Mouse (Mus musculus) midbrain, embryonic 12.5 days (tissue): ENCODE measurements at regions not wholly inside any gene's neighbourhood (a gene's known extent, or its start where the extent isn't known, plus 50 kb on each side); places are given as distances from the start of the nearest gene placed in this dataset.
"Not testable (repeated sequence)": the region's sequence is repeated elsewhere in the genome, so short reads cannot be mapped to it uniquely, and the experiment has no call there.

Experiments
- ATAC-seq: fragments of 200-750 bp; cut with Nextera tagmentation; 2 replicates; pipeline ENCODE4 v1.8.0; 2017; ENCODE audit warnings: low read depth, moderate TSS enrichment, moderate library complexity; ENCODE audit not compliant: low FRiP score
- H3K27ac ChIP-seq: fragments of 300-500 bp; sonication (generic); replicated peaks from 2 replicates; pipeline ENCODE4 v1.5.1; 2016; ENCODE audit warnings: mild to moderate bottlenecking
- H3K27me3 ChIP-seq: fragments of 300-500 bp; sonication (generic); 2 replicates; pipeline ENCODE4 v1.6.1; 2016; ENCODE audit warnings: mild to moderate bottlenecking
- H3K36me3 ChIP-seq: fragments of 300-500 bp; sonication (generic); 2 replicates; pipeline ENCODE4 v1.6.1; 2016
- H3K4me1 ChIP-seq: fragments of 300-500 bp; sonication (generic); 2 replicates; pipeline ENCODE4 v1.6.1; 2016
- H3K4me2 ChIP-seq: fragments of 300-500 bp; sonication (generic); replicated peaks from 2 replicates; pipeline ENCODE4 v1.6.1; 2016; ENCODE audit warnings: mild to moderate bottlenecking, moderate library complexity
- H3K4me3 ChIP-seq: fragments of 300-500 bp; sonication (generic); 2 replicates; pipeline ENCODE4 v1.5.1; 2016; ENCODE audit warnings: mild to moderate bottlenecking
- H3K9ac ChIP-seq: fragments of 300-500 bp; sonication (generic); replicated peaks from 2 replicates; pipeline ENCODE4 v1.6.1; 2016; ENCODE audit warnings: mild to moderate bottlenecking, moderate library complexity
- H3K9me3 ChIP-seq: fragments of 300-500 bp; sonication (generic); 2 replicates; pipeline ENCODE4 v1.6.1; 2016; ENCODE audit warnings: mild to moderate bottlenecking
- WGBS: fragments of 180-500 bp; shearing (Covaris S2); methylation state at CpG from one replicate; pipeline ENCODE4 v1.1.7; 2016; 5-methylcytosine and 5-hydroxymethylcytosine counted together

- no peak overlapping the region for H3K4me3 ChIP-seq
- ATAC-seq = no peak
- WGBS = 91% methylated on average over 3 of the region's 3 CpGs
- H3K27ac ChIP-seq = no peak overlapping the region
- H3K4me1 ChIP-seq = no peaks in the 10 kb centered on the region
- H3K9me3 ChIP-seq = no peaks in the 10 kb centered on the region
- no peak overlapping the region for H3K4me2 ChIP-seq
- H3K27me3 ChIP-seq = no peaks in the 10 kb centered on the region
- H3K9ac ChIP-seq = no peak overlapping the region
- no peaks in the 10 kb centered on the region for H3K36me3 ChIP-seq
Measured at GRCm38 (mm10) chr3:8142190-8142589, 1467.7 kb downstream of the Zfp704 start.

GRCm38 (mm10) chr3:8141664-8142084 is 1468.2 kb downstream of the Zfp704 start:
- Histone ChIP-seq H3K9me3 (no peaks in the 10 kb centered on the region), H3K9ac (no peak overlapping the region), H3K36me3 (no peaks in the 10 kb centered on the region), H3K27ac (no peak overlapping the region), H3K4me1 (no peaks in the 10 kb centered on the region), H3K4me2 (no peak overlapping the region), H3K4me3 (no peak overlapping the region), H3K27me3 (no peaks in the 10 kb centered on the region)
- WGBS = 76% methylated on average over 2 of the region's 2 CpGs
- ATAC-seq = peak; percentile 44; the same call in 1 of the 2 replicates

GRCm38 (mm10) chr3:8123641-8124040 is 1486.2 kb downstream of the Zfp704 start:
- H3K9ac ChIP-seq, H3K27me3 ChIP-seq, H3K36me3 ChIP-seq, H3K9me3 ChIP-seq, H3K4me3 ChIP-seq, H3K4me2 ChIP-seq, ATAC-seq, H3K27ac ChIP-seq, H3K4me1 ChIP-seq: not testable (repeated sequence)
- WGBS = 50% methylated on average over 1 of the region's 1 CpGs

- H3K9me3 ChIP-seq = no peaks in the 10 kb centered on the region
- no peak overlapping the region for H3K27ac ChIP-seq
- H3K4me1 ChIP-seq = no peaks in the 10 kb centered on the region
- no peak overlapping the region for H3K4me3 ChIP-seq
- no peaks in the 10 kb centered on the region for H3K36me3 ChIP-seq
- 63% methylated on average over 3 of the region's 3 CpGs for WGBS
- no peak overlapping the region for H3K9ac ChIP-seq
- ATAC-seq = no peak
- no peak overlapping the region for H3K4me2 ChIP-seq
- H3K27me3 ChIP-seq = no peaks in the 10 kb centered on the region
Measured at GRCm38 (mm10) chr3:8123141-8123540, 1486.7 kb downstream of the Zfp704 start.

GRCm38 (mm10) chr3:8098291-8098690 is 1478.0 kb upstream of the 1700008P02Rik start:
- Histone ChIP-seq H3K36me3 (no peaks in the 10 kb centered on the region), H3K4me2 (no peak overlapping the region), H3K27me3 (no peaks in the 10 kb centered on the region), H3K9me3 (no peaks in the 10 kb centered on the region), H3K4me3 (no peak overlapping the region), H3K27ac (no peak overlapping the region), H3K4me1 (no peaks in the 10 kb centered on the region), H3K9ac (no peak overlapping the region)
- WGBS = 74% methylated on average over 1 of the region's 1 CpGs
- ATAC-seq = no peak

GRCm38 (mm10) chr3:8084749-8085148 is 1464.5 kb upstream of the 1700008P02Rik start:
- H3K4me2 ChIP-seq = no peak overlapping the region
- H3K36me3 ChIP-seq = no peaks in the 10 kb centered on the region

GRCm38 (mm10) chr3:8053711-8054110 is 1433.5 kb upstream of the 1700008P02Rik start:
- no peaks in the 10 kb centered on the region for H3K9me3 ChIP-seq
- H3K9ac ChIP-seq = no peak overlapping the region
- H3K36me3 ChIP-seq = no peaks in the 10 kb centered on the region
- H3K4me3 ChIP-seq = no peak overlapping the region
- H3K4me2 ChIP-seq = no peak overlapping the region
- no peak overlapping the region for H3K27ac ChIP-seq
- no peaks in the 10 kb centered on the region for H3K27me3 ChIP-seq
- no peaks in the 10 kb centered on the region for H3K4me1 ChIP-seq
- ATAC-seq = no peak

More at GRCm38 (mm10) chr3:8084749-8085148, 1464.5 kb upstream of the 1700008P02Rik start:
- Histone ChIP-seq H3K4me1 (no peaks in the 10 kb centered on the region), H3K9me3 (no peaks in the 10 kb centered on the region), H3K27ac (no peak overlapping the region), H3K4me3 (no peak overlapping the region), H3K27me3 (no peaks in the 10 kb centered on the region), H3K9ac (no peak overlapping the region)
- 69% methylated on average over 2 of the region's 2 CpGs for WGBS
- ATAC-seq = no peak

- H3K9me3 ChIP-seq = no peaks in the 10 kb centered on the region
- no peak overlapping the region for H3K27ac ChIP-seq
- no peaks in the 10 kb centered on the region for H3K36me3 ChIP-seq
- no peak overlapping the region for H3K4me3 ChIP-seq
- WGBS = 89% methylated on average over 4 of the region's 4 CpGs
- H3K9ac ChIP-seq = no peak overlapping the region
- no peaks in the 10 kb centered on the region for H3K4me1 ChIP-seq
- ATAC-seq = no peak
- H3K27me3 ChIP-seq = no peaks in the 10 kb centered on the region
- H3K4me2 ChIP-seq = no peak overlapping the region
Measured at GRCm38 (mm10) chr3:8051167-8051566, 1430.9 kb upstream of the 1700008P02Rik start.

GRCm38 (mm10) chr3:8049706-8050105 is 1429.5 kb upstream of the 1700008P02Rik start:
- H3K9me3 ChIP-seq = no peaks in the 10 kb centered on the region
- no peaks in the 10 kb centered on the region for H3K27me3 ChIP-seq
- no peak overlapping the region for H3K4me3 ChIP-seq
- H3K36me3 ChIP-seq = no peaks in the 10 kb centered on the region
- no peak overlapping the region for H3K4me2 ChIP-seq
- H3K27ac ChIP-seq = no peak overlapping the region
- ATAC-seq = 0 out of 2 replicates have a peak, but pooled peaks have one; percentile 30
- no peak overlapping the region for H3K9ac ChIP-seq
- 74% methylated on average over 1 of the region's 1 CpGs for WGBS
- H3K4me1 ChIP-seq = no peaks in the 10 kb centered on the region

- 64% methylated on average over 3 of the region's 3 CpGs for WGBS
- Histone ChIP-seq H3K4me3 (no peak overlapping the region), H3K36me3 (no peaks in the 10 kb centered on the region), H3K4me1 (no peaks in the 10 kb centered on the region), H3K9me3 (no peaks in the 10 kb centered on the region), H3K9ac (no peak overlapping the region), H3K27ac (no peak overlapping the region), H3K27me3 (no peaks in the 10 kb centered on the region), H3K4me2 (no peak overlapping the region)
- ATAC-seq = no peak
Measured at GRCm38 (mm10) chr3:8046348-8046747, 1426.1 kb upstream of the 1700008P02Rik start.

- H3K9ac ChIP-seq = no peak overlapping the region
- H3K4me3 ChIP-seq = no peak overlapping the region
- H3K36me3 ChIP-seq = no peaks in the 10 kb centered on the region
- H3K4me2 ChIP-seq = no peak overlapping the region
- 0 out of 2 replicates have a peak, but pooled peaks have one; percentile 42 for ATAC-seq
- H3K9me3 ChIP-seq = no peaks in the 10 kb centered on the region
- no peaks in the 10 kb centered on the region for H3K4me1 ChIP-seq
- 63% methylated on average over 1 of the region's 1 CpGs for WGBS
- H3K27ac ChIP-seq = no peak overlapping the region
- H3K27me3 ChIP-seq = no peaks in the 10 kb centered on the region
Measured at GRCm38 (mm10) chr3:8036697-8037096, 1416.5 kb upstream of the 1700008P02Rik start.

- Histone ChIP-seq H3K27me3 (no peaks in the 10 kb centered on the region), H3K4me1 (no peaks in the 10 kb centered on the region), H3K36me3 (no peaks in the 10 kb centered on the region), H3K4me2 (no peak overlapping the region), H3K9ac (no peak overlapping the region), H3K27ac (no peak overlapping the region), H3K4me3 (no peak overlapping the region), H3K9me3 (no peaks in the 10 kb centered on the region)
- WGBS = 82% methylated on average over 14 of the region's 14 CpGs
- ATAC-seq = no peak
Measured at GRCm38 (mm10) chr3:8035091-8035729, 1415.0 kb upstream of the 1700008P02Rik start.
